Mouse (Mus musculus): ENCODE measurements at regions not wholly inside any gene's neighbourhood (a gene's known extent, or its start where the extent isn't known, plus 50 kb on each side); places are given as distances from the start of the nearest gene placed in this dataset.

- ATAC-seq (ENCODE audit: low read depth), result no peak
- Histone ChIP-seq H3K27ac (replicated peaks) (no peak overlapping the region), H3K9me3 (no peaks in the 10 kb centered on the region), H3K27me3 (no peaks in the 10 kb centered on the region), H3K4me1 (replicated peaks) (no peaks in the 10 kb centered on the region), H3K36me3 (no peaks in the 10 kb centered on the region), H3K9ac (no peak overlapping the region), H3K4me3 (no peak overlapping the region), H3K4me2 (no peak overlapping the region)
- WGBS, result 61% methylated on average over 1 of the region's 1 CpGs
Observed at GRCm38 (mm10) chr3:80506701-80507100, 295.9 kb downstream of the Gria2 start.

- H3K4me2 ChIP-seq, result no peak overlapping the region
- H3K4me3 ChIP-seq, result no peak overlapping the region
- H3K27me3 ChIP-seq, result no peaks in the 10 kb centered on the region
- 29% methylated on average over 1 of the region's 1 CpGs for WGBS
- H3K4me1 ChIP-seq (replicated peaks), result no peaks in the 10 kb centered on the region
- no peak overlapping the region for H3K9ac ChIP-seq
- no peaks in the 10 kb centered on the region for H3K36me3 ChIP-seq
- ATAC-seq (ENCODE audit: low read depth), result no peak
- H3K27ac ChIP-seq (replicated peaks), result no peak overlapping the region
- no peaks in the 10 kb centered on the region for H3K9me3 ChIP-seq
Observed at GRCm38 (mm10) chr3:80501117-80501516, 301.5 kb downstream of the Gria2 start.

GRCm38 (mm10) chr3:80496556-80496955 lies 306.1 kb downstream of the Gria2 start:
- no peak for ATAC-seq (ENCODE audit: low read depth)
- Histone ChIP-seq H3K9me3 (no peaks in the 10 kb centered on the region), H3K36me3 (no peaks in the 10 kb centered on the region), H3K4me1 (replicated peaks) (no peaks in the 10 kb centered on the region), H3K9ac (no peak overlapping the region), H3K4me2 (no peak overlapping the region), H3K27ac (replicated peaks) (no peak overlapping the region), H3K27me3 (no peaks in the 10 kb centered on the region), H3K4me3 (no peak overlapping the region)
- WGBS, result 85% methylated on average over 2 of the region's 2 CpGs

GRCm38 (mm10) chr3:80484168-80484833 lies 318.3 kb downstream of the Gria2 start:
- no peaks in the 10 kb centered on the region for H3K36me3 ChIP-seq
- peaks cover 6% of the 10 kb centered on the region; the same call in 1 of the 2 replicates for H3K4me1 ChIP-seq (replicated peaks)
- H3K4me3 ChIP-seq, result no peak overlapping the region
- peak; percentile 86 for ATAC-seq (ENCODE audit: low read depth)
- no peak overlapping the region for H3K4me2 ChIP-seq
- WGBS, result 47% methylated on average over 3 of the region's 3 CpGs
- no peak overlapping the region for H3K9ac ChIP-seq
- H3K9me3 ChIP-seq, result no peaks in the 10 kb centered on the region
- H3K27ac ChIP-seq (replicated peaks), result 0 out of 2 replicates have a peak overlapping the region, but pooled peaks have one; percentile 46
- H3K27me3 ChIP-seq, result no peaks in the 10 kb centered on the region

GRCm38 (mm10) chr3:80478676-80479075 lies 324.0 kb downstream of the Gria2 start:
- ATAC-seq (ENCODE audit: low read depth), result no peak
- no peaks in the 10 kb centered on the region for H3K4me1 ChIP-seq (replicated peaks)
- H3K4me2 ChIP-seq, result no peak overlapping the region
- H3K9ac ChIP-seq, result no peak overlapping the region
- H3K27me3 ChIP-seq, result no peaks in the 10 kb centered on the region
- no peaks in the 10 kb centered on the region for H3K36me3 ChIP-seq
- no peak overlapping the region for H3K27ac ChIP-seq (replicated peaks)
- no peaks in the 10 kb centered on the region for H3K9me3 ChIP-seq
- no peak overlapping the region for H3K4me3 ChIP-seq

GRCm38 (mm10) chr3:80473686-80474085 lies 328.9 kb downstream of the Gria2 start:
- H3K27ac ChIP-seq (replicated peaks), result no peak overlapping the region
- H3K4me3 ChIP-seq, result no peak overlapping the region
- H3K4me1 ChIP-seq (replicated peaks), result no peaks in the 10 kb centered on the region
- no peaks in the 10 kb centered on the region for H3K9me3 ChIP-seq
- H3K36me3 ChIP-seq, result no peaks in the 10 kb centered on the region
- no peak for ATAC-seq (ENCODE audit: low read depth)
- H3K9ac ChIP-seq, result no peak overlapping the region
- H3K4me2 ChIP-seq, result no peak overlapping the region
- no peaks in the 10 kb centered on the region for H3K27me3 ChIP-seq
